Mouse (Mus musculus) forebrain, embryonic 10.5 days (tissue): Measurements from ENCODE around the gene Tspan9. TPM values are rescaled to one million over a fixed set of nuclear protein-coding genes. Genes with fewer than 3 reads are reported as not detected.

ENCODE experiments used
- DNase-seq: peaks from one replicate; pipeline ENCODE4 v3.0.0-alpha.2; 2017; ENCODE audit warnings: low spot score; ENCODE audit errors: extremely low spot score
- H3K27ac ChIP-seq: fragments of 300-500 bp; sonication (generic); 2 replicates; pipeline ENCODE4 v1.5.1; 2016; ENCODE audit warnings: mild to moderate bottlenecking
- H3K27me3 ChIP-seq: fragments of 300-500 bp; sonication (generic); 2 replicates; pipeline ENCODE4 v1.6.1; 2016; ENCODE audit warnings: mild to moderate bottlenecking; ENCODE audit not compliant: poor library complexity, severe bottlenecking
- H3K36me3 ChIP-seq: fragments of 300-500 bp; sonication (generic); replicated peaks from 2 replicates; pipeline ENCODE4 v1.6.1; 2016; ENCODE audit warnings: mild to moderate bottlenecking, moderate library complexity
- H3K4me1 ChIP-seq: fragments of 300-500 bp; sonication (generic); 2 replicates; pipeline ENCODE4 v1.6.1; 2016
- H3K4me3 ChIP-seq: fragments of 300-500 bp; sonication (generic); 2 replicates; pipeline ENCODE4 v1.5.1; 2016; ENCODE audit warnings: mild to moderate bottlenecking, moderate library complexity
- H3K9me3 ChIP-seq: fragments of 300-500 bp; sonication (generic); 2 replicates; pipeline ENCODE4 v1.6.1; 2016; ENCODE audit warnings: mild to moderate bottlenecking, moderate library complexity
- WGBS: fragments of 180-500 bp; shearing (Covaris S2); methylation state at CpG from one replicate; pipeline ENCODE4 v1.1.7; 2016; 5-methylcytosine and 5-hydroxymethylcytosine counted together
- polyA plus RNA-seq: library from polyadenylated mRNA; unstranded; fragments of >200 nt; fragmentation: Nextera tagmentation; extraction: Ambion mirVana; gene quantifications from 2 replicates; pipeline ENCODE4 v1.2.1, GENCODE M21; 2016

Tspan9 gene
- polyA plus RNA-seq = 39.4 and 41.3 TPM in 2 replicates

DNA sequence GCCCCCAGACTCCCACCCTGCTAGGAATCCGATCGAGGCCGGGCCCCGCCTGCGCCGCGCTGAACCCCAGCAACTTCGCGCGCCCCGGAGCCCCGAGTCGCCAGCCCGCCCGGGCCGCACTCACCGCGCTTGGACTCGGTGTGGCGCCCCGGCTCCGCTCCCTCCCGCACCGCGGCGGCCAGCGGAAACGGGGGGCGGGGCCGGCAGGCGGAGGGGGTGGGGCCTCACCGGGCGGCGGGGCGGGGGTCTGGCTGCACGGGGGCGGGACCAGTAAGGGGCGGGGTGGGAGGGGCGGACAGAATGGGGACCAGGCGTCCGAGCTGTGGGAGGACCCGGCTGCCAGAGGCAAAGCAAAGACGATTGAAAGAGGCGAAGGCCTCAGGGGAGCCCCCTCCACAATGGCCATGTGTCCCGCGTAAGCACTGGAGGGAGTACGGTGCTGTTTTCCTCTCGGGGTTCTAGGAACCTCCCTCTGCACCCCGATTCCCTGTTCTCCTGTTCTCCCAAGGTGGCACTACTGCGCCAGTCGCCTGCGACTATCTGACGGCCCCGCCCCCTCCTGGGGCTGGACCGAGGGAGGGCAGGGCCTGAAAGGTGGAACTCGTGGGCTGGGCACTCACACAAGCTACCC is at the start of gene Tspan9:
Tspan9 (minus strand) TSS at position 205 of the 631 bp plus-strand sequence.
- Histone ChIP-seq H3K4me1 (peaks cover 31% of the 10 kb centered on the region), H3K27ac (peak within 1 kb of the TSS; percentile 91), H3K4me3 (peak within 1 kb of the TSS; percentile 75), H3K27me3 (peaks cover 29% of the 10 kb centered on the region), H3K36me3 (no peaks in the 10 kb centered on the region), H3K9me3 (no peaks in the 10 kb centered on the region)
- peak; percentile 80 for DNase-seq
- under 1% methylated on average over 56 of the region's 56 CpGs for WGBS

DNA sequence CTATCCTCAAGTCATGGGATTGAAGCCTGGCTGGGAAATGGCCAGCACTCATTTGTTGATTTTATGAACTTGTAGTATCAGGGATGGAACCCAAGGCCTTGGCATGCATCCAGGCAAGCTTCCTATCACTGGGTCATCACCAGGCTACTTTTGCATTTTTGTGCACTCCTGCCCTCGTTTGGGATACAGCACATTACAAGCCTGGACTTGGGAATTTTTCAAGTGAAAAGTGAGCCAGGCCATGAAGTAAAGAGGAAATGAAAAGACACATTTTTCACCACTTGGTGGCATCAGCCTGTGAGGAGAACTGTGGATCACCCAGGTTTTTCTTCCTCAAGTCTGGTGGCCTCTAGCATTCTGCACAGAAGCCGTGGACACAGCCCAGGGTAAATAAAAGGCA is 40.1 kb upstream of the Tspan9 start:
- no peaks in the 10 kb centered on the region for H3K27me3 ChIP-seq
- H3K4me3 ChIP-seq = no peak overlapping the region
- no peaks in the 10 kb centered on the region for H3K4me1 ChIP-seq
- no peaks in the 10 kb centered on the region for H3K9me3 ChIP-seq
- no peaks in the 10 kb centered on the region for H3K36me3 ChIP-seq
- 64% methylated on average over 2 of the region's 2 CpGs for whole genome bisulfite sequencing
- no peak for DNase-seq
- no peak overlapping the region for H3K27ac ChIP-seq

DNA sequence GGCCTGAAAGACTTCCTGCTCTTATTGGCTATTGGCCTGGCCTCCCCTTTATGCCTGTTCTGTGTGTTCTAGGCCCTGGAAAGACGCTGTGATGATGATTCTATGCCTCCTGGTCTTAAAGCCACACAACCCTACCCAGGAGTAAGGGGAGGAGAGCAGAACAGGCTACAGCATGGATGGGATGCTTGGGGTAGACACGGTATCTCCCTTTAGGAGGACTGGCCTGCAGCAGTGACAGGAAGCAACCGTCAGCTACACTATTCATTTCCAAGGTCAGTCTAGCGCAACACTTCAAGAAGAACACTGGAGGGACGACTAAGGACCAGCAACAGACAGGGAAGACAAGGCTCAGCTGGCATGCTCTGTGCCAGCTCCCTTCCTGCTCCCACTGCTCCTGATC is 37.8 kb upstream of the Tspan9 start:
- H3K9me3 ChIP-seq = no peaks in the 10 kb centered on the region
- H3K4me3 ChIP-seq = no peak overlapping the region
- H3K27ac ChIP-seq = no peak overlapping the region
- DNase-seq = no peak
- no peaks in the 10 kb centered on the region for H3K27me3 ChIP-seq
- no peaks in the 10 kb centered on the region for H3K4me1 ChIP-seq
- H3K36me3 ChIP-seq = no peaks in the 10 kb centered on the region
- WGBS = 74% methylated on average over 5 of the region's 5 CpGs

DNA sequence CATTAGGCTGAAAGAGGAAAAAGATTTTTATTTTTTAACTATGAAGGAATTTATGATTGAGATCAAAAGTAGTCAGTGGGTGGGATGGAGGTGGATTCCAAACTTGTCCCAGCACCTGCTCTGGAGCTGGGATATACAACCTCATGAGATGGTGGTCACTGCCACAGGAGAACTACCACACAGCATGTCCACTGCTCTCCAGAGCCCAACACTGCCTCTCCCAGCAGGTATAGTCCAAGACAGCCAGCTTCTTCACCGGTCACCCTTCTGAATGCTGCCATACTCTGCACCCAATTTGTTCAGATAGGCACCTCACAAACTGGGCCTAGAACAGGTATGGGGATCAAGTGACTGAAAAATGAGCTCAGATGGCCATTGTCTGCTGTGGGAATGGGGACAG is 36.3 kb upstream of the Tspan9 start:
- no peak for DNase-seq
- 100% methylated on average over 1 of the region's 1 CpGs for WGBS
- no peaks in the 10 kb centered on the region for H3K9me3 ChIP-seq

DNA sequence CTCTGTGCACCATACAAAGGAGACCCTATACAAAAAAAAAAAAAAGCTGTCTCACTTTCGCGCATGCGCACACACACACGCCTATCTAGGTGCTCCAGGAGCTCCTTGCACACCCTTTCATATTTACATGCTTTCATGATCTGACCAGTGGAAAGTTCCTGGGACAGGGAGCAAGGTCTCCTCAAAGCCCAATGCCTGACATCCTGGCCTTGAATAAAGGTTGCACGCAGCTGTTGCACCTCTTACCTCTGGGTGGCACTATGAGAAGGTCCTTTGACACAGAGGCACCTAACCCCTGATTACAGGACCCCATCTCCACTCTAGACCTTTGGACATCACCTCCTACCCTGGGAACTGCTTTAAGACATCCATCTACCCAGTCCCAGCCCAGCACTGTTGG is 35.9 kb upstream of the Tspan9 start:
- Histone ChIP-seq H3K36me3 (no peaks in the 10 kb centered on the region), H3K27ac (no peak overlapping the region), H3K9me3 (no peaks in the 10 kb centered on the region), H3K27me3 (no peaks in the 10 kb centered on the region), H3K4me3 (no peak overlapping the region), H3K4me1 (no peaks in the 10 kb centered on the region)
- no peak for DNase-seq
- WGBS = 66% methylated on average over 5 of the region's 5 CpGs

More for the DNA sequence above, 36.3 kb upstream of the Tspan9 start:
- Histone ChIP-seq H3K27me3 (no peaks in the 10 kb centered on the region), H3K4me3 (no peak overlapping the region), H3K4me1 (no peaks in the 10 kb centered on the region), H3K27ac (no peak overlapping the region), H3K36me3 (no peaks in the 10 kb centered on the region)

DNA sequence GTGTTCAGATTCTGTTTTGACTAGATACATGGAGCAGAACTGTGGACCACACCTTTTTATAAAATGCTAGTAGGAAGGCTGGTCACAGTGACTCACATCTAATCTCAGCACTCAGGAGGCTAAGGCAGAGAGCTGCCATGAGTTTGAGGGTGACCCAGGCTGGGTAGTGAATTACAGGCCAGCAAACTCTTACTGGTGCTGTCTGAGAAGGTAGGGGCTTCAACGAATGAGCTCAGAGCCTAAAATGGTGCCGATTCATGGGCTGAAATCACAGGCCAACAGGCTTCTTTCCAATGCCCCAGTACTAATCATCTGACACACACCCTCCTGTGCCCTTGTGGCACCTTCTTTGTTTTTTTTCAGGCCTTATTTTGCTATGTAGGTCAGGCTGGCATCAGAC is 35.3 kb upstream of the Tspan9 start:
- 89% methylated on average over 2 of the region's 2 CpGs for WGBS

DNA sequence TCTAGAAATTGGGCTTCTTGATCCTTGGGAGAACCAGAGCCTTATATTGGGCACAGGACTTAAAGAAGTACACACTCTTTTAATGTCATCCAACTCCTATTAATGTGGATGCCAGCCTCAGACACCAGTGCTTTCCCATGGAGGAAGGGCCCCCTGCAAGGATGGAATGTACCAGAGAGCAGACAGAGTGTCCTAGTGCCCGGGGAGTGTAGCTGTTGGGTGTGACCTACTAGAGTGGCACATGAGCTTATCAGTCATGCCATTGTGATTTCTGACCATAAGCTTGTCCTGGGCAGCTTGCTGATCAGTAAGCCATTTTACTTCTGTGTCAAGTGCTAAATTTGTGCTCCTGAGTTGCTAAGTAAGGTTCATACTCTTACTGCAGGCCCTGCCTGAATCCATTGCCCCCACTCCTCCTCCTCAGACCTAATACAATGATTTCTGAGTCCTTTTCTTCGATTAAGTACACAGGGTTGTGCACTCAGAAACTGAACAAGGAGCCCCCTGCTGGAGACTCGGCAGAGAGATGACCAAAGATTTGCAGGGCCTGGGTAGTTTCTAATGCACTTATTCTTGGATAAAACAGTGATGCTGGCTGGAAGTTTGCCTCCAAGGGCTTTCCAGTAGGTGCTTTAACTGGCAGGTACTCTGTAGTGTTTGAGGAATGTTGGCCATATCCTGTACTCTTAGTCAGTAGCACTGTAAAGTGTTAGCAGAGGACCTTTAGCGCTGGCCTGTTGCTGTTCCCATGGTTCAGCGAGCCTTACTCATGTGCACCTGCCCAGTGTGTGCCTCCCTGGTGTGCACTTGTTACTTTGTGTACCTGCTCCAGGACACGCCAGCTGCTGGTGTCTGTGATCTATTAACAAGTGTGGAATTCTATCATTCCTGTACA is 25.6 kb upstream of the Tspan9 start:
- Histone ChIP-seq H3K27me3 (no peaks in the 10 kb centered on the region), H3K4me1 (peaks cover 7% of the 10 kb centered on the region; the same call in 1 of the 2 replicates), H3K36me3 (no peaks in the 10 kb centered on the region), H3K9me3 (no peaks in the 10 kb centered on the region), H3K4me3 (no peak overlapping the region), H3K27ac (no peak overlapping the region)
- WGBS = 62% methylated on average over 6 of the region's 6 CpGs
- peak; percentile 30 for DNase-seq

More for the DNA sequence above, 35.3 kb upstream of the Tspan9 start:
- no peaks in the 10 kb centered on the region for H3K4me1 ChIP-seq
- H3K4me3 ChIP-seq = no peak overlapping the region
- H3K27ac ChIP-seq = no peak overlapping the region
- H3K9me3 ChIP-seq = no peaks in the 10 kb centered on the region
- no peaks in the 10 kb centered on the region for H3K27me3 ChIP-seq
- no peaks in the 10 kb centered on the region for H3K36me3 ChIP-seq
- DNase-seq = no peak

DNA sequence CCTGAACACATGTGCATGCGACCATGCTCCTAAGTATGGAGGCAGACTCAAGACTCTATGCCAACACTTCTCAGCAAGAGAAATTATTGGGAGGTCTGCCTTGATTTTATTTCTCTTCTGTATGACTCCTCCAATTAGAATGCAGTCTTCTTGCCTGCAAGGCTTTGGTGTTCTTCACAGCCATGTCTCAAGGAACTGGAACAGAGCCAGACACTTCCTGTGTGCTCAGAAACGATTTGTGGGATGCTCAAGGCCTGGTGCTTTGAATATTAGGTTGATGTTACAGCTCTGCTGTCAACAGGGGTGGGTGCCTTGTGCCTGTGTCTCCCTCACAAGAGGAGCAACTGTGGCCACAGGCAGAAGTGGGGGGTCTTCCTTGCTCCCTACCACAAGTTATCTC is 22.2 kb upstream of the Tspan9 start:
- no peaks in the 10 kb centered on the region for H3K36me3 ChIP-seq
- 84% methylated on average over 2 of the region's 2 CpGs for WGBS
- no peaks in the 10 kb centered on the region for H3K9me3 ChIP-seq
- peaks cover 7% of the 10 kb centered on the region; the same call in 1 of the 2 replicates for H3K4me1 ChIP-seq
- no peaks in the 10 kb centered on the region for H3K27me3 ChIP-seq
- H3K4me3 ChIP-seq = no peak overlapping the region
- H3K27ac ChIP-seq = no peak overlapping the region
- no peak for DNase-seq

DNA sequence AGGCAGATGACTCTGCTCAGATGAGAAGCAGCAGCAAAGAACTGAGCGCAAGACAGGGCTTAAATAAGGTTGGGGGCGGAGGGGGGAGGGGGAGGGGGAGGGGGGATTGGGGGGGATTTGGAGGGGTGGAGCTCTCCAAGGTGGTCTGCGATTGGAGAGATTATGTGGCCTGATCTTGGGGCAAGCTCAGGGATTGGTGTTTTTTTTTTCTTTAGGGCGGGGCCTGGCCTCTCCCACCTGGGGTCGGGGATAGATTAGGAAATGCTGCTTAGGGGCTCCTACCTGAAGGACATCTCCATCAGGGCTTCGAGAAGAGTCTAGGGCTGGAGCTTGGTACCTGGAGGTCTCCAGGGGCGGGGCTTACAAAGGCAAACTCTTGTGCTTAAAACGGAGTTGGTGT is 21.2 kb upstream of the Tspan9 start:
- no peak for DNase-seq
- Histone ChIP-seq H3K27ac (no peak overlapping the region), H3K27me3 (no peaks in the 10 kb centered on the region), H3K4me1 (peaks cover 7% of the 10 kb centered on the region; the same call in 1 of the 2 replicates), H3K4me3 (no peak overlapping the region), H3K36me3 (no peaks in the 10 kb centered on the region), H3K9me3 (no peaks in the 10 kb centered on the region)
- WGBS = 83% methylated on average over 8 of the region's 8 CpGs

DNA sequence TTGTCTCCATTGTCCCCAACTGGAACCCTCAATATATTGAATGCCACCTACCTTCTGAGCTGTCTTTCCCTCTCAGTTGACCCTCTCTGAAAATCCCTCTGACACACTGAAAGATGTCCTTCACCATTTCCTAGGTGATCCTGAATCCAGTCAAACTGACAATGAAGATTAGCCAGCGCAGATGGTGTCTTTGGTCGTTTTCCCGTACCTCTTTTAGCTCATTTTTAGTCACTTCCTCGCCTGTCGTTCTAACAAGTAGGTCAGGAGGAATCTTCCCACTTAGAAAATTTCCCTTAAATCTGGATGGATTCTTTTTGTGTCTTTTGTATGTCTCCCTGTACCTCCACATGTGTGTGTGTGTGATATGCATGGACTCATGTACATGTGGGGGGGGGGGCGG is 15.7 kb upstream of the Tspan9 start:
- Histone ChIP-seq H3K4me3 (no peak overlapping the region), H3K36me3 (no peaks in the 10 kb centered on the region), H3K27ac (no peak overlapping the region), H3K27me3 (no peaks in the 10 kb centered on the region), H3K9me3 (no peaks in the 10 kb centered on the region), H3K4me1 (0 out of 2 replicates have a peak, but pooled peaks cover 5% of the 10 kb centered on the region)
- no peak for DNase-seq
- 87% methylated on average over 6 of the region's 6 CpGs for WGBS

DNA sequence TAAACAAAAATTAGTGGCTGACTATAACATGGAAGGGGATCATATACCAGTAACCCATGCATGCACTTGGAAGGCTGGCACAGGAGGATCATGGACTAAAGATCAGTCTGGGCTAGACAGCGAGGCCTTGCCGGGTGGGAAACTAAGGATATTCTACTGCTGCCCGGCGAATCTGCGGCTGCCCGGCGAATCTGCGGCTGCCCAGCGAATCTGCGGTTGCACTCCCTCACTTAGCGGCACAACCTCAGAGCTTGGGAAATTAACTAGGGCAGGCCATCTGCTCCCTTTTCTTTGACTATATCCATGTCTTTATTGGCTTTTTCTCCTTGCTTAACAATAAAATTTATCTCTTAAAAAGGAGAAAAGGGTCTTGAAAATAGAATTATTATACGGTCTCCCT is 14.6 kb upstream of the Tspan9 start:
- WGBS = 81% methylated on average over 12 of the region's 12 CpGs
- Histone ChIP-seq H3K4me1 (0 out of 2 replicates have a peak, but pooled peaks cover 5% of the 10 kb centered on the region), H3K9me3 (no peaks in the 10 kb centered on the region), H3K36me3 (no peaks in the 10 kb centered on the region), H3K4me3 (no peak overlapping the region), H3K27ac (no peak overlapping the region), H3K27me3 (no peaks in the 10 kb centered on the region)
- DNase-seq = no peak

DNA sequence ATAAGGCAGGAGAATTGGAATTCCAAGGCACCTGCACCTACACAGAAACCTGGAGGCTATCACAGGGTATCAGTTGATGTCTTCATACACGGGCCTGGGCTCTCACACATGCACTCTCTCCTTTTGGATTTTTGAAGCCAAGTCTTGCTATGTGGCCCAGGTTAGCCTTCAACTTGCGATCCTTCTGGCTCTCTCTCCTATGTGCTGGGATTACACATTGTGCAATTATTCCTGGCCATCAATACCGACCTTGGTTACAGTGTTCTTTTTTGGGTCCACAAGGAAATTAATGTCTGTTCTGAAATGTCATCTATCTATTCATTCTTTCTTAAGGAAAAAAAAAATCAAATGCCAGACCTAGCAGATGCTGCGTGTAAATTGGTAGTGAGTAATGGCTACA is 13.1 kb upstream of the Tspan9 start:
- no peaks in the 10 kb centered on the region for H3K36me3 ChIP-seq
- no peak overlapping the region for H3K4me3 ChIP-seq
- no peaks in the 10 kb centered on the region for H3K27me3 ChIP-seq
- DNase-seq = no peak
- no peak overlapping the region for H3K27ac ChIP-seq
- 78% methylated on average over 4 of the region's 4 CpGs for whole genome bisulfite sequencing
- 0 out of 2 replicates have a peak, but pooled peaks cover 5% of the 10 kb centered on the region for H3K4me1 ChIP-seq
- no peaks in the 10 kb centered on the region for H3K9me3 ChIP-seq

DNA sequence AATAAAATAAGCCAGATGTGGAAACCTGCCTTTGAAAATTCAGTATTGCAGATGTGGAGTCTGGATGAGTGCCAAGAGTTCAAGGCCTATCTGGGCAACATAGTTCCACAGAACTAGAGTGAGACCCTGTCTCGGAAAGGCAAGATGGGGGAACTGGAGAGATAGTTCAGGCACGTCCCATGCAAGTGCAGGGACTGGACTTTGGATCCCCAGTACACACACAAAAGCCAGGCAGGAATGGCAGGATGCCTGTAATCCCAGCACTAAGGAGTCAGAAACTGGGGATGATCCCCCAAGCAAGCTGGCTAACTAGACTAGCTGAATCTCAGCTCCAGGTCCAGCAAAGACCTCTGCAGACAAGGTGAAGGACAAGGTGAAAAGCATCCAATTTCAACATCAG is 12.5 kb upstream of the Tspan9 start:
- Histone ChIP-seq H3K27me3 (no peaks in the 10 kb centered on the region), H3K4me3 (no peak overlapping the region), H3K9me3 (no peaks in the 10 kb centered on the region), H3K4me1 (0 out of 2 replicates have a peak, but pooled peaks cover 5% of the 10 kb centered on the region), H3K36me3 (no peaks in the 10 kb centered on the region), H3K27ac (no peak overlapping the region)
- DNase-seq = no peak
- WGBS = 80% methylated on average over 2 of the region's 2 CpGs
